Mouse (Mus musculus): ENCODE data around the gene L3hypdh. TPM values are rescaled to one million over a fixed set of nuclear protein-coding genes. Genes with fewer than 3 reads are reported as not detected.

Gene L3hypdh
- polyA plus RNA-seq, 1 experiment: 5.5 TPM

- Histone ChIP-seq H3K27me3 (ENCODE audit: control insufficient read depth, insufficient read depth, low read length, poor library complexity, severe bottlenecking) (no peaks in the 10 kb centered on the region), H3K9me3 (replicated peaks; ENCODE audit: control insufficient read depth, insufficient read depth, low read length, poor library complexity, severe bottlenecking) (no peaks in the 10 kb centered on the region), H3K4me1 (ENCODE audit: control insufficient read depth, insufficient read depth, low read length) (no peaks in the 10 kb centered on the region), H3K4me3 (ENCODE audit: low read depth, low read length) (peak overlapping the region; percentile 72), H3K9ac (ENCODE audit: low read depth, poor library complexity, severe bottlenecking) (peak overlapping the region; percentile 81), H3K27ac (ENCODE audit: insufficient read depth, low read length) (peak overlapping the region; percentile 48; the same call in 1 of the 2 replicates), H3K36me3 (ENCODE audit: control insufficient read depth, insufficient read depth, low read length, poor library complexity, severe bottlenecking) (no peaks in the 10 kb centered on the region)
- no peak for TF ChIP-seq CTCF (IDR thresholded peaks at IDR 0.05; ENCODE audit: low read depth, low read length)
- TF ChIP-seq POLR2A (IDR thresholded peaks at IDR 0.05; ENCODE audit: insufficient read depth, low read length): no peak
- no peak for TF ChIP-seq EP300 (IDR thresholded peaks at IDR 0.05; ENCODE audit: insufficient read depth, low read depth, low read length)
These were observed 797 bp downstream of the L3hypdh start for GRCm38 (mm10) chr12:72084261-72085023.

- no peak for TF ChIP-seq POLR2A (IDR thresholded peaks at IDR 0.05; ENCODE audit: insufficient read depth, low read length)
- no peak for TF ChIP-seq CTCF (IDR thresholded peaks at IDR 0.05; ENCODE audit: low read depth, low read length)
- no peak for TF ChIP-seq EP300 (IDR thresholded peaks at IDR 0.05; ENCODE audit: insufficient read depth, low read depth, low read length)
- Histone ChIP-seq H3K9me3 (replicated peaks; ENCODE audit: control insufficient read depth, insufficient read depth, low read length, poor library complexity, severe bottlenecking) (no peaks in the 10 kb centered on the region), H3K27me3 (ENCODE audit: control insufficient read depth, insufficient read depth, low read length, poor library complexity, severe bottlenecking) (no peaks in the 10 kb centered on the region)
These were observed 2.0 kb downstream of the L3hypdh start for GRCm38 (mm10) chr12:72083265-72083664.

DNA sequence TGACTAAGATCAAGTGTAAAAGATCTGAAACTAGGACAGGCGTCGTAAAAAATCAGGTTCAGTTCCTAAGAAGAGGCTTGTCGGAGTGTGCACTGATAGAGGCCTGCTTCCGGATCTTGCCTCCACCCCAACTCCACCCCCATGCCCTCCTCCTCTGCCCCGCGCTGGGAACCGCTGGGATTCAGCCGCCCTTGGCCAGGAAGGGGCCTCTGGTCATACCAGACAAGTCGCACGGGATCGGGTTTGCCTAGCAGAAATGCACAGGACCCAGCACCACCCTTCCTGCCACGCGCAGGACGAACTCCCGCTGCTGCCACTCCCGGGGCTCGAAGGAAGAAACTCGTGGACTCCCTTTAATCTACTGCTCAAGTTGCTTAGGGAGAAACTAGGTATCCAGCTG is 2.9 kb downstream of the L3hypdh start:
- H3K27ac ChIP-seq (ENCODE audit: insufficient read depth, low read length): peak overlapping the region; percentile 35
- H3K4me1 ChIP-seq (ENCODE audit: control insufficient read depth, insufficient read depth, low read length): no peaks in the 10 kb centered on the region
- H3K36me3 ChIP-seq (ENCODE audit: control insufficient read depth, insufficient read depth, low read length, poor library complexity, severe bottlenecking): no peaks in the 10 kb centered on the region
- TF ChIP-seq CTCF (IDR thresholded peaks at IDR 0.05; ENCODE audit: low read depth, low read length) (no peak), EP300 (IDR thresholded peaks at IDR 0.05; ENCODE audit: insufficient read depth, low read depth, low read length) (0 out of 2 replicates have a peak, but pooled peaks have one; percentile 60), POLR2A (IDR thresholded peaks at IDR 0.05; ENCODE audit: insufficient read depth, low read length) (no peak)
- peak overlapping the region; percentile 81 for H3K9ac ChIP-seq (ENCODE audit: low read depth, poor library complexity, severe bottlenecking)
- H3K27me3 ChIP-seq (ENCODE audit: control insufficient read depth, insufficient read depth, low read length, poor library complexity, severe bottlenecking): no peaks in the 10 kb centered on the region
- H3K4me3 ChIP-seq (ENCODE audit: low read depth, low read length): peak overlapping the region; percentile 31
- no peaks in the 10 kb centered on the region for H3K9me3 ChIP-seq (replicated peaks; ENCODE audit: control insufficient read depth, insufficient read depth, low read length, poor library complexity, severe bottlenecking)

More at GRCm38 (mm10) chr12:72083265-72083664, 2.0 kb downstream of the L3hypdh start:
- Histone ChIP-seq H3K36me3 (ENCODE audit: control insufficient read depth, insufficient read depth, low read length, poor library complexity, severe bottlenecking) (no peaks in the 10 kb centered on the region), H3K4me3 (ENCODE audit: low read depth, low read length) (peak overlapping the region; percentile 46), H3K9ac (ENCODE audit: low read depth, poor library complexity, severe bottlenecking) (peak overlapping the region; percentile 81; the same call in 1 of the 2 replicates), H3K27ac (ENCODE audit: insufficient read depth, low read length) (no peak overlapping the region), H3K4me1 (ENCODE audit: control insufficient read depth, insufficient read depth, low read length) (no peaks in the 10 kb centered on the region)

GRCm38 (mm10) chr12:72081961-72082360 is 3.3 kb downstream of the L3hypdh start:
- TF ChIP-seq EP300 (IDR thresholded peaks at IDR 0.05; ENCODE audit: insufficient read depth, low read depth, low read length): no peak
- TF ChIP-seq CTCF (IDR thresholded peaks at IDR 0.05; ENCODE audit: low read depth, low read length): no peak
- TF ChIP-seq POLR2A (IDR thresholded peaks at IDR 0.05; ENCODE audit: insufficient read depth, low read length): no peak
- no peaks in the 10 kb centered on the region for H3K36me3 ChIP-seq (ENCODE audit: control insufficient read depth, insufficient read depth, low read length, poor library complexity, severe bottlenecking)
- no peaks in the 10 kb centered on the region for H3K4me1 ChIP-seq (ENCODE audit: control insufficient read depth, insufficient read depth, low read length)
- peak overlapping the region; percentile 31 for H3K4me3 ChIP-seq (ENCODE audit: low read depth, low read length)
- no peaks in the 10 kb centered on the region for H3K27me3 ChIP-seq (ENCODE audit: control insufficient read depth, insufficient read depth, low read length, poor library complexity, severe bottlenecking)
- H3K9me3 ChIP-seq (replicated peaks; ENCODE audit: control insufficient read depth, insufficient read depth, low read length, poor library complexity, severe bottlenecking): no peaks in the 10 kb centered on the region
- H3K27ac ChIP-seq (ENCODE audit: insufficient read depth, low read length): peak overlapping the region; percentile 35
- peak overlapping the region; percentile 81 for H3K9ac ChIP-seq (ENCODE audit: low read depth, poor library complexity, severe bottlenecking)

DNA sequence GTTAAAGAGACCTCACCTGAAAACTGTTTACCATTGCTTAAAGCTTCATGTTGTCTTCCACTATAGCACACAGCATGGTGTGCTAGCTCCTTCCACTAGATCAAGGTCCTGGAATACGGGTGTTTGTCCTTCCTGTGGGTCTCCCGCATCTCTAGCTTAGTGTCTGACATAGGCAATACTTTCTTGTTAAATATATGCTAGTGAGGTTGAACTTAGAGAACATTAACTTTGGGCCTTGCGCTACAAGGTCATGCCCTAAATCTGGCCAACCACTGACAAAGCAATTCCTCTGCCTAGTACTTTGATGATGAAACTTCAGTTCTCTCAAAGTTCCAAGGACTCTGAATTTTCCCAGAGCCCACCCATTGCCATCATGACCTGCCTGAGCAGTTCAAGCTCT is 7.0 kb downstream of the L3hypdh start:
- Histone ChIP-seq H3K36me3 (ENCODE audit: control insufficient read depth, insufficient read depth, low read length, poor library complexity, severe bottlenecking) (peaks cover 3% of the 10 kb centered on the region; the same call in 1 of the 2 replicates), H3K27ac (ENCODE audit: insufficient read depth, low read length) (no peak overlapping the region), H3K27me3 (ENCODE audit: control insufficient read depth, insufficient read depth, low read length, poor library complexity, severe bottlenecking) (no peaks in the 10 kb centered on the region), H3K9me3 (replicated peaks; ENCODE audit: control insufficient read depth, insufficient read depth, low read length, poor library complexity, severe bottlenecking) (no peaks in the 10 kb centered on the region), H3K9ac (ENCODE audit: low read depth, poor library complexity, severe bottlenecking) (no peak overlapping the region), H3K4me1 (ENCODE audit: control insufficient read depth, insufficient read depth, low read length) (no peaks in the 10 kb centered on the region), H3K4me3 (ENCODE audit: low read depth, low read length) (no peak overlapping the region)
- no peak for TF ChIP-seq CTCF (IDR thresholded peaks at IDR 0.05; ENCODE audit: low read depth, low read length)
- TF ChIP-seq EP300 (IDR thresholded peaks at IDR 0.05; ENCODE audit: insufficient read depth, low read depth, low read length): no peak
- TF ChIP-seq POLR2A (IDR thresholded peaks at IDR 0.05; ENCODE audit: insufficient read depth, low read length): no peak

All from ES-Bruce4 (cell line).